ENCODE assay signal across 17 mouse cellular contexts in genomic region chr11:41937979-41938378, GRCm38 (mm10).
"Had no signal": no experiment of that assay in that cellular context is flagged by ENCODE, and none has a peak within 500 bp of the region (broad histone marks: within the 10 kb centered on the region; RNA-seq: fewer than 3 reads in every experiment).

No protein-coding gene starts in this region.

- H3K27ac ChIP-seq: kidney, embryonic 15.5 days; limb, embryonic 10.5 days; limb, embryonic 13.5 days; liver, embryonic 13.5 days; macrophage; stomach, embryonic 15.5 days had no signal

- H3K4me3 ChIP-seq: kidney, embryonic 15.5 days; limb, embryonic 10.5 days; limb, embryonic 13.5 days; liver, embryonic 13.5 days; midbrain, embryonic 13.5 days; stomach, embryonic 15.5 days had no signal

- DNase-seq: kidney, adult 11 months; kidney, adult 8-10 months; kidney, postnatal 10 days; kidney, postnatal 36 days; layer of hippocampus, adult 9-11 months; liver; liver, embryonic 13.5 days; lung, embryonic 14.5 days; right cerebral cortex, postnatal 25 days; spleen, adult 18-20 months; thymus, postnatal 25 days had no signal
